Mouse (Mus musculus) kidney, embryonic 15.5 days (tissue): ENCODE results near the gene Zfp94. TPM values are rescaled to one million over a fixed set of nuclear protein-coding genes. Genes with fewer than 3 reads are reported as not detected.
A peak's percentile ranks its signal among the peaks of the same experiment; 100 is the strongest.

ENCODE experiments used
- ATAC-seq: fragments of 200-750 bp; cut with Nextera tagmentation; replicated peaks from 2 replicates; pipeline ENCODE4 v1.8.0; 2017; ENCODE audit warnings: moderate TSS enrichment; ENCODE audit not compliant: low FRiP score
- H3K27ac ChIP-seq: fragments of 300-500 bp; sonication (generic); 2 replicates; pipeline ENCODE4 v1.5.1; 2015; ENCODE audit warnings: mild to moderate bottlenecking, inconsistent platforms
- H3K27me3 ChIP-seq: fragments of 300-500 bp; sonication (generic); 2 replicates; pipeline ENCODE4 v1.6.1; 2015; ENCODE audit warnings: inconsistent platforms
- H3K36me3 ChIP-seq: fragments of 300-500 bp; sonication (generic); 2 replicates; pipeline ENCODE4 v1.6.1; 2015; ENCODE audit warnings: inconsistent platforms
- H3K4me1 ChIP-seq: fragments of 300-500 bp; sonication (generic); 2 replicates; pipeline ENCODE4 v1.6.1; 2015; ENCODE audit warnings: inconsistent platforms
- H3K4me2 ChIP-seq: fragments of 300-500 bp; sonication (generic); 2 replicates; pipeline ENCODE4 v1.6.1; 2015; ENCODE audit warnings: moderate library complexity, mild to moderate bottlenecking, inconsistent platforms
- H3K4me3 ChIP-seq: fragments of 300-500 bp; sonication (generic); replicated peaks from 2 replicates; pipeline ENCODE4 v1.5.1; 2015; ENCODE audit warnings: mild to moderate bottlenecking, inconsistent platforms
- H3K9ac ChIP-seq: fragments of 300-500 bp; sonication (generic); 2 replicates; pipeline ENCODE4 v1.6.1; 2015; ENCODE audit warnings: mild to moderate bottlenecking, inconsistent platforms
- H3K9me3 ChIP-seq: fragments of 300-500 bp; sonication (generic); replicated peaks from 2 replicates; pipeline ENCODE4 v1.6.1; 2016; ENCODE audit warnings: inconsistent platforms
- WGBS: fragments of 180-500 bp; shearing (Covaris S2); methylation state at CpG from one replicate; pipeline ENCODE4 v1.1.7; 2015; ENCODE audit warnings: mixed read lengths; 5-methylcytosine and 5-hydroxymethylcytosine counted together
- polyA plus RNA-seq: library from polyadenylated mRNA; unstranded; fragments of >200 nt; fragmentation: Nextera tagmentation; extraction: Ambion mirVana; gene quantifications from 2 replicates; pipeline ENCODE4 v1.2.1, GENCODE M21; 2015

Gene Zfp94
- polyA plus RNA-seq, 1 experiment from 2014 or later = 11.3 TPM

DNA sequence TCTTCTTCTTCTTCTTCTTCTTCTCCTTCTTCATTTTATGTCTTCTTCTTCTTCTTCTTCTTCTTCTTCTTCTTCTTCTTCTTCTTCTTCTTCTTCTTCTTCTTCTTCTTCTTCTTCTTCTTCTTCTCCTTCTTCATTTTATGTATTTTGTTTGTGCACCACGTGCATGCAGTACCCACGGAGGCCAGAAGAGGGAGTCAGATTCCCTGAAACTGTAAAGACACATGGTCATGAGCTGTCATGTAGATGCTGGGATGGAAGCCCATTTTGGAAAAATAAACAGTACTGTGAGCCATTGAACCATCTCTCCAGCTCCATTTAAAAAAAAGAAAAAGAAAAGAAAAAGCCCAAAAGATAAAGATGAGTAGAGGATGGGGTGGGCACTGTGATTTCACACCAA, 21.8 kb upstream of the Zfp94 start:
- Histone ChIP-seq H3K9ac (no peak overlapping the region), H3K27me3 (peaks cover 19% of the 10 kb centered on the region), H3K36me3 (no peaks in the 10 kb centered on the region), H3K4me1 (peaks cover 3% of the 10 kb centered on the region; the same call in 1 of the 2 replicates), H3K4me2 (no peak overlapping the region), H3K9me3 (no peaks in the 10 kb centered on the region), H3K4me3 (no peak overlapping the region), H3K27ac (no peak overlapping the region)
- no peak for ATAC-seq
- WGBS = 51% methylated on average over 2 of the region's 2 CpGs

DNA sequence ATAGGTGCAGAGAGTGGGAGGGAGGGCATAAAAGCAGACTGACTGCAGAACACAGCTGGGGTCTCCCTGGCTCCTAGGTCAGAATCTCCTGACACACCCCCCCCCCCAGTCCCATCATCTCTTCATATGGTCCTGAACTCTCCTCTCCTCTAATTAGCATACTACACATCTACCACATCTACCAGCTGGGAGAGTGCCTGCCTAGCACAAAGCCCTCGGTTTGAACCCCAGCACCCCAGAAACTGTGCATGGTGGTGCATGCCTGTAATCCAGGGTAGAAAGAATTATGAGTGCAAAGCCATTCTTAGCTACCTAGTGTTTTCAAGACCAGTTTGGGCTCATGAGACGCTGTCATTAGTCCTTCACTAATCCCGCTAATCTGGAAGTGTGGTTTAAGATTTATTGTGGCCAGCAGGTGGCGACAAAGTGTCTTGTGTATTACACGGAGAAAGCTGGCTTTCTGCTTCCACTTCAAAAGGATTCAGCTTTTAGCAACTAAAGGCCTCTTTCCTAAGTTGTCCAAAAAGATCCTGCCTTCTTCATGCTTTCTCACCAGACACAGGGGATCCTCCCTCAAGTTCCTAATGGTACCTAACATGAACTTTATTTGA, 19.3 kb upstream of the Zfp94 start:
- Histone ChIP-seq H3K27me3 (peaks cover 24% of the 10 kb centered on the region), H3K36me3 (no peaks in the 10 kb centered on the region), H3K27ac (no peak overlapping the region), H3K9me3 (no peaks in the 10 kb centered on the region), H3K9ac (no peak overlapping the region), H3K4me2 (no peak overlapping the region), H3K4me1 (peaks cover 3% of the 10 kb centered on the region; the same call in 1 of the 2 replicates), H3K4me3 (no peak overlapping the region)
- ATAC-seq = no peak
- 14% methylated on average over 5 of the region's 5 CpGs for WGBS

DNA sequence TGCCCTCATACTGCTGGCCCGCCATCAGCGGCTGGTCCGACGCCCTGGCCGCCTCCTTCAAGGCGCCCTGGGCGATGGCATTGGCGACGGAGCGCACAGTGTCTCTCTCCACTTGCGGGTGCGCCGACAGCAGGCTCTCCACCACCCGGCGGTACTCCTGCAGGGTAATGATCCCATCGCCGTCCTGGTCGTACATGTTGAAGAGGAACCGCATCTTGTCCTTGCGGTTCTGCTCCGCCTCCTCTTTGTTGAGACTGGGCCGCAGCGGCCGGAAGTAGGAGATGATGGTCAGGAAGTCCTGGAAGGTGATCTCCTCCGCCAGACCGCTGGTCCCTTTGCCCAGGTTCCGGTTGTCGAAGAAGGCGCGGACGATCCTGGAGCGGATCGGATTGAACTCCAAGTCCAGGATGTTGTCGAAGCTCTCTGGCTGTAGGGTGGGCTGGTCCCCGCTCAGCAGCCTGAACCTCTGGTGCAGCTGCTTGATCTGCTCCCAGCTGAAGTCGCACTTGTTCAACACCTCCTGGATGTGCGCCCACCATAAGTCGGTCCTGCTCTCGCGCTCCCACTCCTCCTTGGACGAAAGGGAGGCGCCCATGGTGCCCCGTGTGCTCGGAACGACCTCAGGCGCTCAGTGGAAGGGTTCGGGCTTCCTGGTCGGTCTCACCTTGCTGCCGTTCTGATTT, 17.0 kb upstream of the Zfp94 start, which contains the start of gene Tescl:
Gene Tescl, minus strand, starts transcription at position 633 of the 683 bp plus-strand sequence.
- no peak within 1 kb of the TSS for H3K27ac ChIP-seq
- H3K4me2 ChIP-seq = peak within 1 kb of the TSS; percentile 46
- H3K4me1 ChIP-seq = peaks cover 3% of the 10 kb centered on the region; the same call in 1 of the 2 replicates
- no peaks in the 10 kb centered on the region for H3K9me3 ChIP-seq
- ATAC-seq = no peak
- H3K4me3 ChIP-seq = peak within 1 kb of the TSS; percentile 9
- no peaks in the 10 kb centered on the region for H3K36me3 ChIP-seq
- H3K27me3 ChIP-seq = peaks cover 24% of the 10 kb centered on the region
- WGBS = 40% methylated on average over 49 of the region's 49 CpGs
- H3K9ac ChIP-seq = no peak within 1 kb of the TSS

DNA sequence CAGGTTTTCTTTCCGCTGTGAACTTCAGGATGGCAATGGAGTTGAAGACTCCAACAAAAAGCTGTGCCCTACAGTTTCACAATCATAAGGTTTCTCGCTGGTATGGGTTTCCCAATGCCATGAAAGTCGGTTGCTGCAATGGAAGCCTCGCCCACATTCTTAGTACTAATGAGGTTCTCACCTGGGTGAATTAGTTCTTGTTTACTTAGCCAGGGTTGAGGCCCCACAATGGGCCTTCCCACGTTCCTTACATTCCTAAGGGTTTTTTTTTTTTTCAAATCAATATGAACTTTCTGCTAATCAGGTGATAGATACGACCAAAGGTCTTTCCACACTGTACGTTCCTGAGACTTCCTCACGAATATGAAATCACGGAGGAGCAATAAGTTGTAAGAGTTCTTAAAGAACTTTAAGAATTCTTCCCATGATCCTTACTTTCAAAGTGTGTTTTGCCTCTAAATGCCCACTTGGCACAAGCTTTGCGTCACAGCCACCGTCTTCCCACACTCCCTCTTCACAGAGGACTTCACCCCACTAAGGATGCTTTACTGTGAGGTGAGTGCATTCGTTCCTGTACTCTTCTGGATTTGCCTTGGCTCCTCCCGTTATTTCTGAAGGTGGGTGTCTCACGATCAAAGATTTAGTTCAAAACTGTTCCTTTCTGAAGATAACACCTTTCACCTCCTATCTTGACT, 11.0 kb upstream of the Zfp94 start:
- WGBS = 85% methylated on average over 14 of the region's 14 CpGs
- no peak overlapping the region for H3K4me3 ChIP-seq
- no peak overlapping the region for H3K27ac ChIP-seq
- H3K9ac ChIP-seq = no peak overlapping the region
- peaks cover 10% of the 10 kb centered on the region for H3K4me1 ChIP-seq
- H3K9me3 ChIP-seq = peaks cover 7% of the 10 kb centered on the region
- no peak for ATAC-seq
- no peak overlapping the region for H3K4me2 ChIP-seq
- H3K36me3 ChIP-seq = no peaks in the 10 kb centered on the region
- H3K27me3 ChIP-seq = no peaks in the 10 kb centered on the region; the same call in 1 of the 2 replicates

DNA sequence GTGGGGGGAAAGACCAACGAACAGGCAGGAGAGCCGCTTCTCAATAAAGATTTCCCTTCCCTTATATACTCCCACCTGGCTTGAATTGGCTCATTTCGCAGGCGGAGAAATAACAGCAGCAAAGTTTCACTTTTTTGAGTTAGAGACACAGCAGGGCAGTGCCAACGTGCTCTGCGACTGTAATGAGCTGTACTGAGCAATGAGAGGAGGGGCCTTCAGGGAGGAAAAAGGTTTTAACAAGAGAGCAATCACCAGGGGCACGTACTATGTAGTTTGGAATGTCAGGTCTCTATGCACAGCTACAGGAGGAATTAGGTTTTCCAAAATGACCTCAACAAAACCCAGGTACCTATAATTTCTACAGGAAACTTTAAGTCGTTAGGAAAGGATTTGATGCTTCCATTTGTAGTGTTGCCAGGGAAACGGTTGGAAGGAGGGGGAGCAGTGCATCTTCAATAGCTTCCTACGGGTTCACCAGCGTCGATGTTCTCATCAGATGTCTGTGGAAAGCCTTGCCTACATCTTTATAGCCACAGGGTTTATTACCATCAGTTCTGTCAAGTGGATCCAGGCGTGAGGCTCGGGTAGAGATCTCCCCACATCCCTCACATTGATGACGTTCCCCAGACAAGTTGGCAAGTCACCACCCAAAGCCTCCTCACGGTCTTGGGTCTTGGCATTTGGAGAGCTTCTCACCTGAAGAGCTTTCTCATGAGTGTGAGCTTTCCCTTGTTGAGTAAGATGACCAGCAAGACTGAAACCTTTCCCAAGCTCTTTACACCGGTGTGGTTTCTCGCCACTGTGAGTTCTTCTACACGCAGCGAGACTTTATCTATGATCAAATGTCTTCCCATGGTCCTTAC, 10.0 kb upstream of the Zfp94 start:
- 0 out of 2 replicates have a peak overlapping the region, but pooled peaks have one; percentile 27 for H3K9ac ChIP-seq
- WGBS = 45% methylated on average over 20 of the region's 20 CpGs
- peak overlapping the region; percentile 65 for H3K4me2 ChIP-seq
- no peak for ATAC-seq
- peak overlapping the region; percentile 40 for H3K4me3 ChIP-seq
- no peak overlapping the region for H3K27ac ChIP-seq
- peaks cover 10% of the 10 kb centered on the region for H3K4me1 ChIP-seq
- H3K9me3 ChIP-seq = peaks cover 7% of the 10 kb centered on the region
- H3K36me3 ChIP-seq = no peaks in the 10 kb centered on the region
- no peaks in the 10 kb centered on the region; the same call in 1 of the 2 replicates for H3K27me3 ChIP-seq

DNA sequence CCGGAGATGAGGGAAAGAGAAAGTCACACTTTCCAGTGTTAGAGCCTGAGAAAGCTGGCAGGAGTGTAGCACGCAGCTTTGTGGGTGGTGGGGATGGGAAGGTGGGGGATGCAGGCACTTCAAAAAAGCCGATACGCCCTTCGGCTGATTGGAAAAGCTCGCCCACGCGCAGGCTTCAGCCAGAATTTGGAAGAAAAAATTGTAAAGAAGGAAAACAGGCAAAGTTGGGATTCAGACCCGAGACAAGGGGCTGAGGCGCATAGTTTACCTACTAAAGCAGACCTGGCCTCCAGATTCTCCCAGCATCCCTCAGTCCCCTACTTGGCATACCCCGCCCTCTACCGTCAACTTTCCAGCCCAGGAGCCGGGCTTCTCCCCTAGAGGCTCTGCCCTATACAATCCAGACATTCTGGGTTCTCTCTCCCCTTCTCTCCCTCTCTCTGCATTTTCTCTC, 9.2 kb upstream of the Zfp94 start:
- WGBS = 2% methylated on average over 13 of the region's 13 CpGs
- H3K9ac ChIP-seq = peak overlapping the region; percentile 27; the same call in 1 of the 2 replicates
- H3K4me3 ChIP-seq = peak overlapping the region; percentile 40

DNA sequence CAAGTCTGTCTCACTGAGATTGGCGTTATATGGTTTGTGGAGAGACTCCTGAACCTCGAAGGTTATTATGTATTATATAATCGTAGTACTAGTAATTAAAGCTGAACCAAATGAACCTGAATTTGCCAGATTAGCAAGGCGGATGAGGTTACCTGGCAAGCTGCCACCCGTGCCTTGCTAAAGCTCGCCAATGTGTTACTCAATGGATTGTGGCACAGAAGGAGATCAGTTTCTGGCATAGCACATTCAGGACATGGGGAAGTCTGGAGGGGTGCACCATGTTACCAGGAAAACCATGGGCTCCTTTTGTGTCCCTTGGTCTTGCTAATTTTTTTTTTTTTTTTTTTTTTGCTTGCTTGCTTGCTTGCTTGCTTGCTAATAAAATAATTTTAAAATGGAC, 8.7 kb upstream of the Zfp94 start:
- 88% methylated on average over 6 of the region's 6 CpGs for WGBS
- Histone ChIP-seq H3K4me3 (peak overlapping the region; percentile 40; the same call in 1 of the 2 replicates), H3K4me2 (peak overlapping the region; percentile 65), H3K9me3 (peaks cover 7% of the 10 kb centered on the region), H3K9ac (no peak overlapping the region), H3K4me1 (peaks cover 10% of the 10 kb centered on the region), H3K27me3 (no peaks in the 10 kb centered on the region; the same call in 1 of the 2 replicates), H3K27ac (no peak overlapping the region), H3K36me3 (no peaks in the 10 kb centered on the region)
- ATAC-seq = no peak

More for the DNA sequence above, 9.2 kb upstream of the Zfp94 start:
- Histone ChIP-seq H3K4me1 (peaks cover 10% of the 10 kb centered on the region), H3K27me3 (no peaks in the 10 kb centered on the region; the same call in 1 of the 2 replicates), H3K27ac (no peak overlapping the region), H3K36me3 (no peaks in the 10 kb centered on the region), H3K4me2 (peak overlapping the region; percentile 65), H3K9me3 (peaks cover 7% of the 10 kb centered on the region)
- peak; percentile 88 for ATAC-seq

DNA sequence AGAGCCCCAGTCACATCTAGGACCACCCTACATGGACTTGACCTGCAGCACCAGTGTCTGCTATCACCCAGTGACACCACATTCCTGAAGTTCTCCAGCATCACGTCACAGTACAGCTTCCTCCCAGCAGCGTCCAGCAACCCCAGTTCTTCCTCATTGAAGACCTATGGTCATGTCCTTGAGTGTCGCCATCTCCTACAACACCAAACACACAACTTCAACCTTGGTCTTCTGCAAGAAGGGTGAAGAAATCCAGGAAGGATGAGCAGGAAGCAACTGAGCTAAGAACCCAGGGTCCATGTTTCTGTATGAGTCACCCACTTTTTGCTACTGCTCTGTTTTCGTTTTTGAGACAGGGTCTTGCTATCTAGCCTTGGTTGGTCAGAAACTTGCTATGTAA, 6.1 kb upstream of the Zfp94 start:
- no peak overlapping the region for H3K4me2 ChIP-seq
- no peaks in the 10 kb centered on the region for H3K36me3 ChIP-seq
- no peak for ATAC-seq
- WGBS = 78% methylated on average over 4 of the region's 4 CpGs
- peaks cover 3% of the 10 kb centered on the region; the same call in 1 of the 2 replicates for H3K27me3 ChIP-seq
- peaks cover 7% of the 10 kb centered on the region for H3K9me3 ChIP-seq
- no peak overlapping the region for H3K27ac ChIP-seq
- no peak overlapping the region for H3K4me3 ChIP-seq
- H3K4me1 ChIP-seq = peaks cover 10% of the 10 kb centered on the region
- H3K9ac ChIP-seq = no peak overlapping the region

DNA sequence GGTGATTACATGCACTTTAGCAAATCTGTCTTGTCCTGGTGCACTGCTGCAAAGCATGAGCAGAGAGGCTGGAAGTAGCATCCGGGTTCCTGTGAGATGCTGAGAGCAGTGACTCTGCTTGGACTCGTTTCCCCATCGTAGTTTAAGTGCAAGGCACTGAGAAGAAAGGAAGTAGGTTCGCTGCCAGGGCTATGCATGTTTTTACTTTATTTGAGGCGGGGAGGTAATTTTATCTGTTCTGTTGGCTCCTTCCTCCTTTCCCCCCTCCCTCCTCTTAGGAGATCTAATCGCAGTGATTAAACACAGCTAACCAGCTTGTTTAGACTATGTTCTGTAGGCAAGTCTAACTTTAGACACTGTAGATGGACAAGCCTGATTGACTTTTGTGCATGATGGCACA, 2.5 kb upstream of the Zfp94 start:
- H3K27me3 ChIP-seq = 0 out of 2 replicates have a peak, but pooled peaks cover 3% of the 10 kb centered on the region
- H3K4me1 ChIP-seq = peaks cover 12% of the 10 kb centered on the region
- H3K9me3 ChIP-seq = no peaks in the 10 kb centered on the region
- H3K36me3 ChIP-seq = no peaks in the 10 kb centered on the region
- no peak overlapping the region for H3K4me3 ChIP-seq
- no peak overlapping the region for H3K27ac ChIP-seq
- ATAC-seq = no peak
- 51% methylated on average over 6 of the region's 6 CpGs for WGBS
- no peak overlapping the region for H3K9ac ChIP-seq
- H3K4me2 ChIP-seq = no peak overlapping the region

DNA sequence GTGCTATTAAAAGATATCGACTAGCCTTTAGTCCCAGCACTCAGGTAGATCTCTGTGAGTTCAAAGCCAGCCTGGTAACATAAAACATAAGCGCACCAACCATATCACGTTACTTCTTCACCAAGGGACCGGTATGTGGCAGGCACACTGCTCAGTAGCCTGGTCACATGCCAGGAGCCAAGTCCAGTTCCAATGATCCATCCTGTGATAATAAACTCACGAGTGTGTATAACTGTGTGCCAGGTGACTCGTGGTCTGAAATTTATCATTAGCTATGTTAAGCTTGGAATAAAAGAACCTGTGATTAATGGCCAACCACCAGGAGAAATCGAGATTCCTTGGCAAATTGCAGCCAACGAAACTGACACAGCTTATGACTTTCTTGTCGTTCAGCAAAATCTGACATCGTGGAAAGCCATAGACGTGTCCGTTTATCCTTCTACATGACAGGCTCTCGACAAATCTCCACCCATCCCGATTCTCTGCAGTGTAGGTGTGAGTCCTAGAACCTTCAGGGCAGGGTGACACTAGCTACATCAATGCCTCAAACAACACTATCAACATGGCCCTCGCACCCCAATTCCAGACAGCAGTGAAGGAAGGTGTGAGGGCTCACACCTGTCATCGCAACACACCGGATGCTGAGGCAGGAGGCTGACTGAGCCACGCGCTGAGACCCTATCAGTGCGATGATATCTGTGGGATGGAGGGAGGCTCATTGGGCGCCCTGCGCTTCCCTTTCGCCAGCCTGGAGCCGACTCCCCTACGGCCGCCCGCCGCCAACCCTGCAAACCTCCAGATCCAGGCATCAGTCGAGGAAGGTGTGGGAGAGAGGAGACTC, 520 bp downstream of the Zfp94 start:
- H3K9me3 ChIP-seq = no peaks in the 10 kb centered on the region
- WGBS = 27% methylated on average over 29 of the region's 29 CpGs
- peak overlapping the region; percentile 66 for H3K4me3 ChIP-seq
- no peak for ATAC-seq
- H3K9ac ChIP-seq = peak overlapping the region; percentile 68
- H3K4me2 ChIP-seq = peak overlapping the region; percentile 85
- peaks cover 12% of the 10 kb centered on the region for H3K4me1 ChIP-seq
- 0 out of 2 replicates have a peak, but pooled peaks cover 3% of the 10 kb centered on the region for H3K27me3 ChIP-seq
- H3K36me3 ChIP-seq = peaks cover 21% of the 10 kb centered on the region
- peak overlapping the region; percentile 76 for H3K27ac ChIP-seq
